Mouse (Mus musculus) MEL (cell line): ENCODE results near the gene Dlg2. TPM values are rescaled to one million over a fixed set of nuclear protein-coding genes. Genes with fewer than 3 reads are reported as not detected.

ENCODE experiments used
- DNase-seq: peaks from one replicate; pipeline ENCODE4 v3.0.0; 2011; ENCODE audit warnings: low read depth, low spot score
- H3K27ac ChIP-seq: 2 replicates; pipeline ENCODE4 v1.5.1; 2012; ENCODE audit warnings: low read depth, mild to moderate bottlenecking, control low read depth, low read length, moderate library complexity; ENCODE audit not compliant: control insufficient read depth
- H3K27me3 ChIP-seq, 2 experiments: fragments of 150-350 bp in 1 of 2; sonication (generic) in 1 of 2; 2 replicates each; pipeline ENCODE4 v1.6.1; 2012; ENCODE audit warnings: low read length in 2 of 2, mild to moderate bottlenecking in 2 of 2, improper control_type of control experiment in 1 of 2, moderate library complexity in 1 of 2; ENCODE audit not compliant: insufficient read depth in 2 of 2, control insufficient read depth in 1 of 2
- H3K36me3 ChIP-seq, 2 experiments: 2 replicates each; pipeline ENCODE4 v1.6.1; 2012 to 2014; ENCODE audit warnings: low read length in 2 of 2, improper control_type of control experiment in 1 of 2, inconsistent platforms in 1 of 2, mild to moderate bottlenecking in 1 of 2; ENCODE audit not compliant: insufficient read depth in 2 of 2, control insufficient read depth in 1 of 2
- H3K4me1 ChIP-seq, 2 experiments: fragments of 150-350 bp in 1 of 2; sonication (generic) in 1 of 2; 2 replicates each; pipeline ENCODE4 v1.6.1; 2012; ENCODE audit warnings: low read length in 2 of 2, improper control_type of control experiment in 1 of 2, mild to moderate bottlenecking in 1 of 2; ENCODE audit not compliant: insufficient read depth in 2 of 2, control insufficient read depth in 1 of 2
- H3K4me3 ChIP-seq, 2 experiments: fragments of 150-350 bp in 1 of 2; sonication (generic) in 1 of 2; 2 replicates each; pipeline ENCODE4 v1.5.1; 2012; ENCODE audit warnings: low read depth in 2 of 2, low read length in 2 of 2, mild to moderate bottlenecking in 2 of 2, moderate library complexity in 2 of 2, control low read depth in 1 of 2, improper control_type of control experiment in 1 of 2; ENCODE audit not compliant: control insufficient read depth in 1 of 2, insufficient read depth in 1 of 2
- H3K79me2 ChIP-seq: 2 replicates; pipeline ENCODE4 v1.6.1; 2012; ENCODE audit warnings: mild to moderate bottlenecking, low read length, moderate library complexity; ENCODE audit not compliant: control insufficient read depth, poor library complexity, insufficient read depth
- H3K9ac ChIP-seq: 2 replicates; pipeline ENCODE4 v1.6.1; 2012; ENCODE audit warnings: low read depth, mild to moderate bottlenecking, control low read depth, low read length, moderate library complexity; ENCODE audit not compliant: control insufficient read depth, poor library complexity, severe bottlenecking
- H3K9me3 ChIP-seq: fragments of 150-350 bp; sonication (generic); replicated peaks from 2 replicates; pipeline ENCODE4 v1.6.1; 2012; ENCODE audit warnings: mild to moderate bottlenecking, low read length, improper control_type of control experiment, moderate library complexity; ENCODE audit not compliant: insufficient read depth
- BHLHE40 ChIP-seq: IDR thresholded peaks from 2 replicates; pipeline ENCODE4 v1.6.1; 2012; ENCODE audit warnings: low read depth, mild to moderate bottlenecking, inconsistent platforms, low read length, improper control_type of control experiment, borderline replicate concordance
- CHD1 ChIP-seq: IDR thresholded peaks from 2 replicates; pipeline ENCODE4 v1.6.1; 2012; ENCODE audit warnings: low read depth, mild to moderate bottlenecking, inconsistent platforms, low read length, improper control_type of control experiment
- E2F4 ChIP-seq: IDR thresholded peaks from 2 replicates; pipeline ENCODE4 v1.6.1; 2011; ENCODE audit warnings: low read depth, low read length, improper control_type of control experiment, borderline replicate concordance
- ELF1 ChIP-seq: IDR thresholded peaks from 2 replicates; pipeline ENCODE4 v1.6.1; 2014; ENCODE audit warnings: low read depth, mild to moderate bottlenecking, inconsistent platforms, low read length, improper control_type of control experiment, moderate library complexity
- EP300 ChIP-seq, 2 experiments: IDR thresholded peaks; 2 replicates each; pipeline ENCODE4 v1.6.1; 2011; ENCODE audit warnings: improper control_type of control experiment in 2 of 2, low read length in 2 of 2, low read depth in 1 of 2, mild to moderate bottlenecking in 1 of 2
- ETS1 ChIP-seq: IDR thresholded peaks from 2 replicates; pipeline ENCODE4 v1.6.1; 2012; ENCODE audit warnings: low read depth, mild to moderate bottlenecking, inconsistent platforms, low read length, improper control_type of control experiment, moderate library complexity
- GABPA ChIP-seq: IDR thresholded peaks from 2 replicates; pipeline ENCODE4 v1.6.1; 2012; ENCODE audit warnings: low read depth, mild to moderate bottlenecking, inconsistent platforms, low read length, improper control_type of control experiment, moderate library complexity
- GATA1 ChIP-seq: IDR thresholded peaks from 2 replicates; pipeline ENCODE4 v1.6.1; 2011; ENCODE audit warnings: low read depth, low read length, improper control_type of control experiment
- MAX ChIP-seq: IDR thresholded peaks from 2 replicates; pipeline ENCODE4 v1.6.1; 2011; ENCODE audit warnings: low read length, improper control_type of control experiment
- MAZ ChIP-seq: IDR thresholded peaks from 2 replicates; pipeline ENCODE4 v1.6.1; 2012; ENCODE audit warnings: low read depth, mild to moderate bottlenecking, inconsistent platforms, low read length, improper control_type of control experiment
- MEF2A ChIP-seq: IDR thresholded peaks from 2 replicates; pipeline ENCODE4 v1.6.1; 2014; ENCODE audit warnings: low read depth, mild to moderate bottlenecking, inconsistent platforms, low read length, improper control_type of control experiment; ENCODE audit not compliant: poor library complexity, insufficient replicate concordance, severe bottlenecking; ENCODE audit errors: extremely low read depth
- MXI1 ChIP-seq: IDR thresholded peaks from 2 replicates; pipeline ENCODE4 v1.6.1; 2011; ENCODE audit warnings: mild to moderate bottlenecking, low read depth, low read length, improper control_type of control experiment
- MYB ChIP-seq: IDR thresholded peaks from 2 replicates; pipeline ENCODE4 v1.6.1; 2011; ENCODE audit warnings: mild to moderate bottlenecking, low read depth, low read length, improper control_type of control experiment
- MYC ChIP-seq: IDR thresholded peaks from 2 replicates; pipeline ENCODE4 v1.6.1; 2011; ENCODE audit warnings: low read depth, mild to moderate bottlenecking, low read length, improper control_type of control experiment, moderate library complexity
- NELFE ChIP-seq: IDR thresholded peaks from 2 replicates; pipeline ENCODE4 v1.6.1; 2011; ENCODE audit warnings: low read depth, low read length, improper control_type of control experiment
- NRF1 ChIP-seq: IDR thresholded peaks from 2 replicates; pipeline ENCODE4 v1.6.1; 2014; ENCODE audit warnings: low read depth, mild to moderate bottlenecking, inconsistent platforms, low read length, improper control_type of control experiment, moderate library complexity; ENCODE audit not compliant: poor library complexity, insufficient read depth, severe bottlenecking
- POLR2A ChIP-seq, 2 experiments: IDR thresholded peaks; 2 replicates each; pipeline ENCODE4 v1.6.1; 2011 to 2012; ENCODE audit warnings: low read length in 2 of 2, mild to moderate bottlenecking in 2 of 2, control low read depth in 1 of 2, improper control_type of control experiment in 1 of 2, low read depth in 1 of 2, moderate library complexity in 1 of 2; ENCODE audit not compliant: control insufficient read depth in 1 of 2, insufficient read depth in 1 of 2, poor library complexity in 1 of 2
- RAD21 ChIP-seq: IDR thresholded peaks from 2 replicates; pipeline ENCODE4 v1.6.1; 2011; ENCODE audit warnings: mild to moderate bottlenecking, low read depth, low read length, improper control_type of control experiment
- RCOR1 ChIP-seq: IDR thresholded peaks from 2 replicates; pipeline ENCODE4 v1.6.1; 2012; ENCODE audit warnings: low read depth, mild to moderate bottlenecking, inconsistent platforms, low read length, improper control_type of control experiment
- SMC3 ChIP-seq: IDR thresholded peaks from 2 replicates; pipeline ENCODE4 v1.6.1; 2011; ENCODE audit warnings: low read depth, low read length, improper control_type of control experiment
- TAL1 ChIP-seq: IDR thresholded peaks from 2 replicates; pipeline ENCODE4 v1.6.1; 2012; ENCODE audit warnings: mild to moderate bottlenecking, inconsistent platforms, low read length, moderate library complexity, mixed read lengths
- TCF12 ChIP-seq: IDR thresholded peaks from 2 replicates; pipeline ENCODE4 v1.6.1; 2014; ENCODE audit warnings: low read depth, mild to moderate bottlenecking, inconsistent platforms, low read length, improper control_type of control experiment, moderate library complexity
- ZC3H11A ChIP-seq: IDR thresholded peaks from 2 replicates; pipeline ENCODE4 v1.6.1; 2012; ENCODE audit warnings: low read depth, mild to moderate bottlenecking, inconsistent platforms, low read length, improper control_type of control experiment
- ZKSCAN1 ChIP-seq: IDR thresholded peaks from 2 replicates; pipeline ENCODE4 v1.6.1; 2012; ENCODE audit warnings: low read depth, mild to moderate bottlenecking, inconsistent platforms, low read length, improper control_type of control experiment, moderate library complexity
- ZMIZ1 ChIP-seq: IDR thresholded peaks from 2 replicates; pipeline ENCODE4 v1.6.1; 2012; ENCODE audit warnings: low read depth, mild to moderate bottlenecking, inconsistent platforms, low read length, improper control_type of control experiment, moderate library complexity
- ZNF384 ChIP-seq: IDR thresholded peaks from 2 replicates; pipeline ENCODE4 v1.6.1; 2012; ENCODE audit warnings: low read depth, mild to moderate bottlenecking, inconsistent platforms, low read length, improper control_type of control experiment
- polyA plus RNA-seq, 2 experiments: library from polyadenylated mRNA; stranded (reverse) in 1 of 2; unstranded in 1 of 2; fragments of >175 nt in 1 of 2; fragments of >200 nt in 1 of 2; gene quantifications; 2 replicates each; pipeline versions ENCODE4 v1.2.1 to v1.2.4; 2012; ENCODE audit warnings: low replicate concordance in 2 of 2, low read depth in 1 of 2; ENCODE audit not compliant: insufficient read length in 2 of 2, insufficient read depth in 1 of 2, missing spikeins in 1 of 2
- total RNA-seq: library from RNA; depleted of rRNA; stranded (reverse); fragments of 300-350 nt; gene quantifications from 2 replicates; pipeline ENCODE4 v1.2.3, GENCODE M21; 2012

The Dlg2 gene
- total and polyA plus RNA-seq, 3 experiments: 0.04 TPM; not detected in 2

- Histone ChIP-seq H3K4me3 (no peak overlapping the region), H3K9me3 (no peaks in the 10 kb centered on the region), H3K9ac (no peak overlapping the region), H3K36me3 (no peaks in the 10 kb centered on the region)
- DNase-seq: no peak
- TF ChIP-seq NRF1: no peak
- TF ChIP-seq MAZ: no peak
- no peak for TF ChIP-seq ZNF384
- no peak for TF ChIP-seq MEF2A
- no peak for TF ChIP-seq TAL1
- no peak for TF ChIP-seq CHD1
- no peak for TF ChIP-seq MYB
- no peak for TF ChIP-seq MXI1
- TF ChIP-seq NELFE: no peak
- no peak for TF ChIP-seq POLR2A (IDR thresholded peaks at IDR 0.05; ENCODE audit: control insufficient read depth in 1 of 2, insufficient read depth in 1 of 2, low read depth in 1 of 2, low read length in 2 of 2, poor library complexity in 1 of 2)
- TF ChIP-seq EP300 (IDR thresholded peaks at IDR 0.05; ENCODE audit: low read depth in 1 of 2, low read length in 2 of 2): no peak
- no peak for TF ChIP-seq RAD21
- TF ChIP-seq BHLHE40: no peak
- TF ChIP-seq ZC3H11A: no peak
- TF ChIP-seq GATA1: no peak
- no peak for TF ChIP-seq ETS1
- no peak for TF ChIP-seq SMC3
- TF ChIP-seq, all 39 proteins: peak for 0
- H3K27me3 ChIP-seq: no peaks in the 10 kb centered on the region
- no peaks in the 10 kb centered on the region for H3K79me2 ChIP-seq
- no peaks in the 10 kb centered on the region for H3K4me1 ChIP-seq
- H3K27ac ChIP-seq: no peak overlapping the region
These were observed 1066.3 kb downstream of the Dlg2 start for GRCm38 (mm10) chr7:91542597-91543285.

GRCm38 (mm10) chr7:91543286-91543650 lies 1066.8 kb downstream of the Dlg2 start:
- no peaks in the 10 kb centered on the region for H3K36me3 ChIP-seq
- H3K4me3 ChIP-seq: no peak overlapping the region
- TF ChIP-seq ZKSCAN1: no peak
- TF ChIP-seq RCOR1: no peak
- no peak for TF ChIP-seq GABPA
- TF ChIP-seq MEF2A: no peak
- TF ChIP-seq ELF1: no peak
- TF ChIP-seq SMC3: no peak
- no peak for TF ChIP-seq MAX
- TF ChIP-seq TCF12: no peak
- TF ChIP-seq ZMIZ1: no peak
- no peak for TF ChIP-seq E2F4
- TF ChIP-seq TAL1: no peak
- TF ChIP-seq MYC: no peak
- no peak for TF ChIP-seq MAZ
- no peak for TF ChIP-seq EP300 (IDR thresholded peaks at IDR 0.05; ENCODE audit: low read depth in 1 of 2, low read length in 2 of 2)
- TF ChIP-seq POLR2A (IDR thresholded peaks at IDR 0.05; ENCODE audit: control insufficient read depth in 1 of 2, insufficient read depth in 1 of 2, low read depth in 1 of 2, low read length in 2 of 2, poor library complexity in 1 of 2): no peak

More at GRCm38 (mm10) chr7:91543286-91543650, 1066.8 kb downstream of the Dlg2 start:
- H3K27ac ChIP-seq: no peak overlapping the region
- no peak for DNase-seq
- no peaks in the 10 kb centered on the region for H3K9me3 ChIP-seq
- H3K27me3 ChIP-seq: no peaks in the 10 kb centered on the region
- no peak overlapping the region for H3K9ac ChIP-seq
- no peaks in the 10 kb centered on the region for H3K79me2 ChIP-seq
- H3K4me1 ChIP-seq: no peaks in the 10 kb centered on the region
